Mouse (Mus musculus) liver (tissue): ENCODE results near the gene Gm10309.
A peak's percentile ranks its signal among the peaks of the same experiment; 100 is the strongest.

Source experiments
- DNase-seq: peaks from one replicate; pipeline ENCODE4 v3.0.0-alpha.2; 2020; ENCODE audit warnings: mixed read lengths

Gene Gm10309

DNA sequence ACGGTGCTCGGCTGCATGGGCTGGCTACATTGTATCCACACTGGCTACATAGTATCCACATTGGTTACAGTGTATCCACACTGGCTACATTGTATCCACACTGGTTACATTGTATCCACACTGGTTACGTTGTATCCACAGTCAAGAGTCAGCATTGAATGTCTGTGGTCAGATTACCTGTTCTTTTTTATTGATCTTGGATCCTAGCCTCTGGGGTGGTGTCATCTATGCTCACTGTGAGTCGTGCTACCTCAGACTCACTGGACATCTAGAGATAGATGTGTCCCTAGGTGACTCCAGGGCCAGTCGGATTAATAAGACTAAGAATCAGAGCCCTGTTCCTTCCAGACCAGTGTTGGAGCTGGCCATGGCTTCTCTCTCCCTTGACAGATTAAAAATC lies 34.9 kb downstream of the Gm10309 start:
- DNase-seq = no peak

- DNase-seq = no peak
These were observed 37.1 kb downstream of the Gm10309 start for GRCm38 (mm10) chr17:86467967-86468366.

DNA sequence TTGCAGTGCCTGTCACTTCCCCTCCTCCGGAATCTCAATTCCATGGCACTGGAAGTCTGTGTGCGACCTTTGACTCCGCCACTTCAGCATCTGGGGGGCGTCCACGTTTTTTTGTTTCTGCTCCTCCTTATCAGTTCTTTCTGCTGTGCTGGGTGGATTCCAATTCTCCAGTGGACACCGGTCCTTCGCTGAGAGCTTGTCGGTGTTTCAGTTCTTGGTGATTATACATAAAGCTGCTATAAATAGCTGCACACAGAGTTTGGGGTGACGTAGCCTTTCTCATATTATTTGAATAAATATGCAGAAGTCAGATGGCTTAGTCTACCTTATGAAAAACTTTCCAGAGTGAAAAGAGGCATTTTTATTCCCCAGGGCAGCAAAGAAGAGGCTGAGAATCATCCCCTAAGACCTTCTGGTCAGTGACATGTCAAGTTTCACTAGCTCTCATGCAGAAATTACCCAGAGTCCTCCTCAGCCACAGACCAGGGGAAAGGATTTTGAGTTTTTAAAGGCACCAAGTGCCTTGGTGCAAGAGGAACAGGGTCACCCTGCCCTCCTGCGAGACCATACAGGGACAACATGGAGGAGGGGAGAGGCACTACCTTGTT lies 37.6 kb downstream of the Gm10309 start:
- DNase-seq = no peak

DNA sequence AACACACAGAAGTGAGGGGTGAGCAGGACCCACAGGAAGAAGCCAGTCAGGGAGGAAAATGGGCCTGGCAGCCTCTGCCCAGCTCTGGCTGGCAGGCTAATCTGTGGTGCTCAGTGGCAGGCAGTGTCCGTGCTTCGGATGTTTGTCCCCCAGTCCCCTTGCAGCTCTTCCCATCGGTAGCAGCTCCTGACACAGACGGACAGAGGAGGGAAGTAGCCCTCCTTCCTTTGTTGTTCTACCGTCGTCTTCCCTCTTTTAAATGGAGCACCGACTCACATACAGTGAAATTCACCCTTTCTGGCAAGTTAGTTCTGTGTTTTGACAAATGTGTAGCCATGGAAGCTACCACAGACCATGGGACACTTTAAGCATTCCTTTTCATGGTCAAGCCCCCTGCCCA lies 38.2 kb downstream of the Gm10309 start:
- no peak for DNase-seq

GRCm38 (mm10) chr17:86466412-86466811 lies 38.6 kb downstream of the Gm10309 start:
- no peak for DNase-seq

GRCm38 (mm10) chr17:86465865-86466264 lies 39.2 kb downstream of the Gm10309 start:
- DNase-seq = no peak

GRCm38 (mm10) chr17:86464689-86465363 lies 40.2 kb downstream of the Gm10309 start:
- DNase-seq = peak; percentile 13

DNA sequence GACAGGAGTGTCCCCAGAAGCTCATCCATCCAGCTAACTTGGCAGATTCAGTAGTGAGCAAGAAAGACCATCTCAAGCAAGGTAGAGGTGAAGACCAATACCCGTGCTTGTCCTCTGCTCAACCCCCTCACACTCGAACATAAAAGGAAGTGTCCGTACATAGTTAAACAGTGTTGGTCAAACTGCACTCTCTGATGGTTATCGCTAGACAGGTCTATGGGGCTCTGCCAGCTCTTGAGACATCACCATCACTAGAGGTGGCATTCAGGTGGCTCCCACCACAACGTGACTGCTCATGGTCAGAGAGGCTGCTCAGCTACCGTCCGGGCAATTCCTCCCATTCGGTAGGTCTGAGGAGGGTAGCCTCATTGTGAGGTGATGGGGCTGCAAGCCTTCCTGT lies 40.8 kb downstream of the Gm10309 start:
- no peak for DNase-seq

DNA sequence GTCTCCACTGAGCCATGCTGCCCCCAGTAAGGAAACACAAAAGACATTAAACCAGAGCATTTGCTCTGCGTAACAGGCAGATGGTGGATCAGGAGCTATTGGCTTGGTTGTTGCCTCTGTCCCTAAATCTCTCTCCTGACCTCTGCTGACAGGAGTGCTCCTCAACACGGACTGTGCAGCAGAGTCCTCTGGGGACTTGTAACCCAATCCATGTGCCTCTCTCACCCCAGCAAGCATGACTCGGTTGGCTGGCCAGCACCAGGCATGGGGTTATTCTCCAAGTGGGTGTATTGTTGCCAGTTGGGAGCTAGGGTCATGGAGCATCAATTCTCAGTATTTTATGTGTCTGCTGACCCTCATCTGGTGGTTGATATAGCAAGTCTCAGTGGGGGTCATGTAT lies 41.7 kb downstream of the Gm10309 start:
- no peak for DNase-seq

DNA sequence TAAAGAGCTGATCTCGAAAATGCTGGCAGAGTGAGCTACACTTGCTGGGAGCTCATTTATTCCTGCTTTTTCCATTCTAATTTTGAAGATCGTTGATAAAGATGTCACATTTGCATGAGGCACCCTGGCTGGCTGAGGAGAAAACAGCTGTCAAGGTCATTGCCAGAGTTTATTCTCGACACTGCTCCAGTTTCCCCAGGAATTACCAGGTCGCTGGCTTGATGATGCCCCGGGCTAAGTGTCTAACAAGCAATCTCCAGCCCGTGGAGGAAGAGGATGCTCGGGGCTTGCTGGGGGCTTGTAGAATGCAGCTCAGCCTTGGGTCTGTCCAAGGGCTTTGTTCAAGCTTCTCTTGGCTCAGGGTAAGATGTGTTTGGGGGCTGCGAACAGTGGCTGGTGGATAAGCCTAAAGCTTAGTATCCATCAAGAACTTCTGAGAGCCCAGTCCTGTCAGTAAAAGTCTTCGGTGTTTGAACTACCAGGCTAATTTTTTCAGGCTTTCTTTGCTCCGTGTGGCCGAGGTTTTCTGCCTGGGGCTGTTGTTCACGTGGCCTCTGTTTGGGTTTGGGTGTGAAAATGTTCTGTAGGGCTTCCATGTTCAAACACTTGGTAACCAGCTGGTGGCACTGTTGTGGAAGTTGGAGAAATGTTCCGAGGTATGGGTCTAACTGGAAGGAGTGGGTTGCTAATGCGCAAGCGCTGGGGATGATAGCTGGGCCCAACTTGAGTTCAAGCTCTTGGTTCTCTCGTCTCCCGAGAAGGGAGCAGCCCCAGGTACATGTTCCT lies 44.2 kb downstream of the Gm10309 start:
- no peak for DNase-seq

GRCm38 (mm10) chr17:86458302-86458980 lies 46.6 kb downstream of the Gm10309 start:
- DNase-seq = no peak

GRCm38 (mm10) chr17:86456512-86456911 lies 48.5 kb downstream of the Gm10309 start:
- no peak for DNase-seq

DNA sequence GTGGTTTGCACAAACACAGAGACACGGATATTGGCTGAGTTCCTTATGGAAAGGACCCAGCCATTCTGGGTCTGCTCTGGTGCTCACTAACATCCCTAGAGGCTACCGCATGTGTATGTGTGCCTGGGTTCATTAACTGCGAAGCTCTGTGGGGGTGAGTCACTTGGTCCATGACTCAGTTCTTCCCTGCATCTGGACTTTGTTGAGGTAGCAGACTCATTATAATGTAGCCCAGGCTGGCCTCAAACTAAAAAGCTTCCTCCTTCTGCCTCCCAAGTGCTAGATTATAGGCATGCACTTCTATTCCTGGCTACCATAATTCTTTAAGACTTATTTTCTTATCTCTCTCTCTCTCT lies 50.7 kb downstream of the Gm10309 start:
- DNase-seq = no peak

- no peak for DNase-seq
These were observed 51.2 kb downstream of the Gm10309 start for GRCm38 (mm10) chr17:86453673-86454350.

- DNase-seq = no peak
These were observed 52.1 kb downstream of the Gm10309 start for GRCm38 (mm10) chr17:86452934-86453333.
